Mouse (Mus musculus): ENCODE measurements around the gene Aqp8.

DNA sequence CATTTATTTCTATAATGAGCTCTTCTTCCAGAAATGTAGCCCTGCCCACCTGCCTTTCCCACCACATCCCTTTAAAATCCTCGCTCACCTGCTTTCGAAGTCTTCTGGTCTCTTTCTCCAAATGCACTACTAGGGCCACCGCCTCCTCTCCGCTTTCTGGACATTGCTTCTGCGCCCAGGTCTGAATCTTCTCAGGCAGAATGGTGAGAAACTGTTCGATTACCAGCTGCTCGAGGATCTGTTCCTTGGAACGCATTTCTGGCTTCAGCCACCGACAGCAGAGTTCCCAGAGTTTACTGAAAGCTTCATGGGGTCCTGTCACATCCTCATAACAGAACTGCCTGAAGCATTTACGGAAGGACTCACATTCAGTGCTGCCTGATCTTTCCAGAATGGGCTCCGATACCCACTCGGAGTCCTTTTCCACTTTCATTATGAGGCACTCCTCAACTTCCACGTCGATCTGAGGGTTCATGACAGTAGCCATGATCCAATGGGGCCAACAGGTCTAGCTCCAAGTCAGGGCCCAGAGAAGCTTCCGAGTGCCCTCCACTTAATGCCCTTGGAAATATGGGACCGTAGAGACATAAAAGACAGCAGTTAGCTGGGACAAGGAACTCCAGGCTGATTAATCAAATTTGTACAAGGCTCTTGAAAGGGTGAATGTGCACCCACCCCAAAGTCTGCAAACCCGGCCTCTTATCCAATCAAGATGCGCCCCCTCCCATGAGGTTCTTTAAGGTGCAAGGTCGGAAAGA, 37.6 kb downstream of the Aqp8 start:
- TF ChIP-seq CTCF (IDR thresholded peaks at IDR 0.05; ENCODE audit: extremely low read depth, insufficient read depth, low read length) (no peak), POLR2A (IDR thresholded peaks at IDR 0.05; ENCODE audit: extremely low read depth, insufficient read depth, low read length) (no peak)
